Mouse (Mus musculus) G1E (cell line): ENCODE data around the gene Kif5c.

ENCODE experiments used
- CTCF ChIP-seq: IDR thresholded peaks from 2 replicates; pipeline ENCODE4 v1.5.1; 2012; ENCODE audit warnings: low read depth, low read length, inconsistent platforms, mixed read lengths
- GATA1 ChIP-seq: IDR thresholded peaks from 2 replicates; pipeline ENCODE4 v1.6.1; 2012; ENCODE audit warnings: borderline replicate concordance, low read length, inconsistent platforms, mixed read lengths
- GATA2 ChIP-seq: IDR thresholded peaks from 2 replicates; pipeline ENCODE4 v1.6.1; 2012; ENCODE audit warnings: low read depth, low read length, inconsistent platforms, borderline replicate concordance
- POLR2AphosphoS5 ChIP-seq: IDR thresholded peaks from 2 replicates; pipeline ENCODE4 v1.6.1; 2012; ENCODE audit warnings: low read depth, low read length, inconsistent platforms; ENCODE audit not compliant: insufficient replicate concordance
- TAL1 ChIP-seq: conservative IDR thresholded peaks from 2 replicates; pipeline ENCODE4 v1.6.1; 2012; ENCODE audit warnings: low read depth, low read length, inconsistent platforms, mixed read lengths

GRCm38 (mm10) chr2:49735386-49735785, 116.3 kb downstream of the Kif5c start:
- no peak for TF ChIP-seq CTCF
- no peak for TF ChIP-seq TAL1
- TF ChIP-seq GATA1 = no peak
- no peak for TF ChIP-seq GATA2
- TF ChIP-seq POLR2AphosphoS5 = no peak
